Mouse (Mus musculus): ENCODE measurements around the gene Os9.

DNA sequence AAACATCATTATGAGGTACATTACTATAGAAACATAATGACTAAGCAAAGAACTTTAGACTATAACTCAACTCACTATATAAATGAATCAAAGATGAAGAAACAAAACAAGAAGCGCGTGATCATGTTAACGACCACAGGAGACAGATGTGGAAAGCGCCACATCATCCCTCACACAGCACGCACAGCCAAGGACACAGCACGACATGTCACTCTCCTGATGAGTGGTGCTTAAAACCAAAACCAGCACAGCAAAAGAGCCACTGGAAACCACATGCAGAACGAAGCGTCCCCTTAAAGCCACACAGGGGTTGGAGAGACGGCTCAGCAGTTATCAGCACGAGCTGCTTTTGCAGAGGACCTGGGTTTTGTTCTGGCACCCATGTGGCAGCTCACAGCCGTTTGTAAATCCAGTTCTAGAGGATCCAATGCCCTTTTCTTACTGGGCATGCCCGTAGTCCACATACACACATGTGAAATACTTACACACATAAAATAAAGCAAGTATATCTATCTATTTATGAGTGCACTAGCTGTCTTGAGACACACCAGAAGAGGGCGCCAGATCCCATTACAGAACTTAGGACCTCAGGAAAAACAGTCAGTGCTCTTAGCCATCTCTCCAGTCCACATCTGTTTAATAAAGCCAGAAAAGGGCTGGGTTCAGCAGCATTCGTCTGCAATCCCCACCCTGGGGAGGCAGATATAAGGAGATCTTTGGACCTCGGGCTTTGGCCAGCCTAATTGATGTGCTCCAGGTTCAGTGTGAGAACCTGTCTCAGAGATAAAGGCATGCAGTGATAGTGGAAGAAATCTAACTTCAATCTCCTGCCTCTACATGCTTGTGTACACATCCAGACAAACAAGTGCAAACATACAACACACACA, 9.7 kb downstream of the Os9 start:
- TF ChIP-seq POLR2A (IDR thresholded peaks at IDR 0.05; ENCODE audit: extremely low read depth, insufficient read depth, low read length) (no peak), CTCF (IDR thresholded peaks at IDR 0.05; ENCODE audit: extremely low read depth, insufficient read depth, low read length) (no peak)

Measured in cortical plate, adult 2 months (tissue).